Mouse (Mus musculus): Measurements from ENCODE around the gene Trim67.

GRCm38 (mm10) chr8:124866669-124867068 is 73.8 kb downstream of the Trim67 start:
- TF ChIP-seq POLR2A (IDR thresholded peaks at IDR 0.05; ENCODE audit: borderline replicate concordance, control insufficient read depth, low read depth, low read length) = no peak
- no peak for TF ChIP-seq CTCF (IDR thresholded peaks at IDR 0.05; ENCODE audit: control insufficient read depth, insufficient read depth, low read length)
